Mouse (Mus musculus): ENCODE measurements around the gene Gm2001. TPM values are rescaled to one million over a fixed set of nuclear protein-coding genes. Genes with fewer than 3 reads are reported as not detected.

The Gm2001 gene
- polyA plus RNA-seq (2012; ENCODE audit: low replicate concordance), result not detected in 2 replicates

GRCm38 (mm10) chr12:87842239-87842638, at the start of gene Gm2001:
TSS of gene Gm2001 (minus strand) at chr12:87842339.

GRCm38 (mm10) chr12:87873772-87874171, 31.6 kb upstream of the Gm2001 start, which contains the start of gene Gm2016:
TSS of gene Gm2016 (plus strand) at chr12:87874072.

GRCm38 (mm10) chr12:87816277-87816676, 25.9 kb downstream of the Gm2001 start, which contains the start of gene BB287469:
TSS of gene BB287469 (plus strand) at chr12:87816577.

GRCm38 (mm10) chr12:87795212-87795611, 46.9 kb downstream of the Gm2001 start, which contains the start of gene Gm21936:
TSS of gene Gm21936 (plus strand) at chr12:87795512.

Other genes with a start within 250 kb of the Gm2001 start
- gene Oog1, start 239.7 kb downstream of the Gm2001 start, polyA plus RNA-seq (2012; ENCODE audit: low replicate concordance), result not detected in 2 replicates
- not detected in 2 replicates for gene Gm4027, start 223.5 kb downstream of the Gm2001 start, polyA plus RNA-seq (2012; ENCODE audit: low replicate concordance)
- not detected in 2 replicates for gene Gm16381, start 197.7 kb downstream of the Gm2001 start, polyA plus RNA-seq (2012; ENCODE audit: low replicate concordance)
- gene Gm21319, start 66.6 kb downstream of the Gm2001 start, polyA plus RNA-seq (2012; ENCODE audit: low replicate concordance), result not detected in 2 replicates
- gene Gm21936, start 46.8 kb downstream of the Gm2001 start, polyA plus RNA-seq (2012; ENCODE audit: low replicate concordance), result not detected in 2 replicates
- gene BB287469, start 25.8 kb downstream of the Gm2001 start, polyA plus RNA-seq (2012; ENCODE audit: low replicate concordance), result not detected in 2 replicates
- not detected in 2 replicates for gene Gm2016, start 31.7 kb upstream of the Gm2001 start, polyA plus RNA-seq (2012; ENCODE audit: low replicate concordance)
- not detected in 2 replicates for gene Gm2022, start 53.0 kb upstream of the Gm2001 start, polyA plus RNA-seq (2012; ENCODE audit: low replicate concordance)
- gene Gm2035, start 77.5 kb upstream of the Gm2001 start, polyA plus RNA-seq (2012; ENCODE audit: low replicate concordance), result not detected in 2 replicates
- gene Gm2042, start 111.7 kb upstream of the Gm2001 start, polyA plus RNA-seq (2012; ENCODE audit: low replicate concordance), result 0.21 TPM in 1 of 2 replicates, not detected in the other
- gene Gm2075, start 169.5 kb upstream of the Gm2001 start, polyA plus RNA-seq (2012; ENCODE audit: low replicate concordance), result not detected in 2 replicates
- not detected in 2 replicates for gene Gm6803, start 176.4 kb upstream of the Gm2001 start, polyA plus RNA-seq (2012; ENCODE audit: low replicate concordance)
- gene Gm2056, start 184.7 kb upstream of the Gm2001 start, polyA plus RNA-seq (2012; ENCODE audit: low replicate concordance), result not detected in 2 replicates
- not detected in 2 replicates for gene Gm16368, start 241.4 kb upstream of the Gm2001 start, polyA plus RNA-seq (2012; ENCODE audit: low replicate concordance)